Mouse (Mus musculus) liver, postnatal 0 days (tissue): ENCODE measurements around the gene Magi2.

Experiments used
- CTCF ChIP-seq: sonication (generic); IDR thresholded peaks from 2 replicates; pipeline ENCODE4 v1.5.1; 2016; ENCODE audit warnings: antibody characterized with exemption, low read depth
- EP300 ChIP-seq: IDR thresholded peaks from 2 replicates; pipeline ENCODE4 v1.6.1; 2016; ENCODE audit warnings: antibody characterized with exemption, low read depth, mild to moderate bottlenecking

GRCm38 (mm10) chr5:20544374-20544773, 1317.5 kb downstream of the Magi2 start:
- TF ChIP-seq CTCF, result no peak
- no peak for TF ChIP-seq EP300
